Mouse (Mus musculus) kidney, adult 2 months (tissue): ENCODE measurements around the gene Ddc. TPM values are rescaled to one million over a fixed set of nuclear protein-coding genes. Genes with fewer than 3 reads are reported as not detected.

Source experiments
- DNase-seq: peaks from one replicate; pipeline ENCODE4 v3.0.0; 2021
- H3K27ac ChIP-seq: fragments of 200-500 bp; 2 replicates; pipeline ENCODE4 v1.5.1; 2012; ENCODE audit warnings: low read depth, low read length, control low read depth, inconsistent platforms; ENCODE audit not compliant: insufficient read depth
- H3K27me3 ChIP-seq: fragments of 200-500 bp; replicated peaks from 2 replicates; pipeline ENCODE4 v1.6.1; 2012; ENCODE audit warnings: mild to moderate bottlenecking, moderate library complexity, low read length, inconsistent platforms; ENCODE audit not compliant: control insufficient read depth, insufficient read depth
- H3K36me3 ChIP-seq: fragments of 200-500 bp; 2 replicates; pipeline ENCODE4 v1.6.1; 2012; ENCODE audit warnings: mild to moderate bottlenecking, moderate library complexity, low read length, inconsistent platforms; ENCODE audit not compliant: control insufficient read depth, insufficient read depth
- H3K4me1 ChIP-seq: fragments of 200-500 bp; 2 replicates; pipeline ENCODE4 v1.6.1; 2011; ENCODE audit warnings: low read length; ENCODE audit not compliant: control insufficient read depth, insufficient read depth
- H3K4me3 ChIP-seq: fragments of 200-500 bp; 2 replicates; pipeline ENCODE4 v1.5.1; 2011; ENCODE audit warnings: mild to moderate bottlenecking, low read depth, low read length, control low read depth; ENCODE audit not compliant: insufficient read depth
- CTCF ChIP-seq: fragments of 200-500 bp; conservative IDR thresholded peaks from 2 replicates; pipeline ENCODE4 v1.5.1; 2011; ENCODE audit warnings: low read depth, mild to moderate bottlenecking, control low read depth, low read length, moderate library complexity, mixed read lengths; ENCODE audit not compliant: insufficient read depth, insufficient read length
- POLR2A ChIP-seq: fragments of 200-500 bp; IDR thresholded peaks from one replicate; pipeline ENCODE4 v1.6.1; 2011; ENCODE audit warnings: low read depth, low read length, control low read depth
- WGBS: fragments of 180-500 bp; shearing (Covaris S2); methylation state at CpG from one replicate; pipeline ENCODE4 v1.1.7; 2018; 5-methylcytosine and 5-hydroxymethylcytosine counted together
- polyA plus RNA-seq: library from polyadenylated mRNA; depleted of rRNA; stranded (reverse); fragments of >200 nt; gene quantifications from 2 replicates; pipeline ENCODE4 v1.2.3, GENCODE M21; 2012

Gene Ddc
- polyA plus RNA-seq, 1 experiment: 103 TPM

- Histone ChIP-seq H3K36me3 (no peaks in the 10 kb centered on the region), H3K27me3 (no peaks in the 10 kb centered on the region), H3K27ac (no peak overlapping the region), H3K4me1 (no peaks in the 10 kb centered on the region), H3K4me3 (no peak overlapping the region)
- DNase-seq: no peak
- WGBS: 92% methylated on average over 6 of the region's 6 CpGs
- TF ChIP-seq POLR2A: no peak
- TF ChIP-seq CTCF: no peak
Observed at GRCm38 (mm10) chr11:11778345-11778744, 119.6 kb downstream of the Ddc start.

- Histone ChIP-seq H3K4me3 (no peak overlapping the region), H3K27me3 (no peaks in the 10 kb centered on the region), H3K27ac (no peak overlapping the region), H3K4me1 (no peaks in the 10 kb centered on the region), H3K36me3 (no peaks in the 10 kb centered on the region)
- TF ChIP-seq POLR2A: no peak
- no peak for TF ChIP-seq CTCF
- no peak for DNase-seq
- WGBS: 80% methylated on average over 2 of the region's 2 CpGs
Observed at GRCm38 (mm10) chr11:11777796-11778195, 120.1 kb downstream of the Ddc start.

- Histone ChIP-seq H3K4me3 (no peak overlapping the region), H3K4me1 (no peaks in the 10 kb centered on the region), H3K36me3 (no peaks in the 10 kb centered on the region), H3K27ac (no peak overlapping the region), H3K27me3 (no peaks in the 10 kb centered on the region)
- 54% methylated on average over 3 of the region's 3 CpGs for WGBS
- DNase-seq: no peak
- no peak for TF ChIP-seq POLR2A
Observed at GRCm38 (mm10) chr11:11777246-11777645, 120.7 kb downstream of the Ddc start.

DNA sequence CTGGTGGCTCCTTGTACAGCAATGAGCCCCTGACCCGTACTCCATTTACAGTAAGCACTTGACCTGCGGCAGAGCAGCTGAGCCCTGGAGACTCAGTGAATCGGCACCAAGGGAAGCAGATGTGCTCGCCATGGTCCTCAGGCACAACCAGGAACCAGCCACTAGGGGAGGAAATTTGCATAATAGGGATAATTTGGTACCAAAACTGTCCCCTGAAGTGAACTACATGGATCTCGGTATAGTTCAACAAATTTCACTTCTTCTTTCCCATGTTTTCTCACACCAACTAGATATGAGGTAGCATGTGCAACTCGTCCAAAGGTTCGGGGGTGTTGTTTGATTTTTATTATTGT is 121.1 kb downstream of the Ddc start:
- DNase-seq: no peak
- TF ChIP-seq CTCF: no peak
- no peak for TF ChIP-seq POLR2A
- 79% methylated on average over 7 of the region's 7 CpGs for WGBS
- Histone ChIP-seq H3K4me3 (no peak overlapping the region), H3K27me3 (no peaks in the 10 kb centered on the region), H3K27ac (no peak overlapping the region), H3K36me3 (no peaks in the 10 kb centered on the region), H3K4me1 (no peaks in the 10 kb centered on the region)

- Histone ChIP-seq H3K36me3 (no peaks in the 10 kb centered on the region), H3K27me3 (no peaks in the 10 kb centered on the region), H3K4me3 (no peak overlapping the region), H3K4me1 (no peaks in the 10 kb centered on the region), H3K27ac (no peak overlapping the region)
- 71% methylated on average over 4 of the region's 4 CpGs for WGBS
- TF ChIP-seq POLR2A: no peak
- TF ChIP-seq CTCF: no peak
- DNase-seq: no peak
Observed at GRCm38 (mm10) chr11:11776071-11776821, 121.7 kb downstream of the Ddc start.

DNA sequence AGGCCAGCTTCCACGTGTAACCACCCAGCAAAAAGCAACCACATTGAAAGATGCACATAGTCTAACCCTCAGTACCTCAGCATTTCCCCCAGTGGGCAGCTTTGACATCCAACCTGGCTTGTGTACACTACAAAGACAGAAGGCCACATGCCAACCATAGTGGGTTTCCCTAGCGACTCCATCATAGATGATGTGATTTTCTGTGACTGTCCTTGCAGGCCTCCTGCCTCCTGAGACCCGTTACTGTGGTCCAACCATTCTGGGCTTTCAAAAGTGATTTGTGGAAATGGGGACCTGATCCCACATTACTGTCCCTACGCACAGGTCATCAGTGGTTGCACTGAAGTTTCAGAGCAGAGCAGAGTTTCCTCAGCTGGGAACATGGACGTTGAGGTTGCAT is 123.1 kb downstream of the Ddc start:
- Histone ChIP-seq H3K27ac (no peak overlapping the region), H3K4me3 (no peak overlapping the region), H3K36me3 (no peaks in the 10 kb centered on the region), H3K4me1 (no peaks in the 10 kb centered on the region), H3K27me3 (no peaks in the 10 kb centered on the region)
- DNase-seq: no peak
- 88% methylated on average over 5 of the region's 5 CpGs for WGBS
- TF ChIP-seq CTCF: no peak
- TF ChIP-seq POLR2A: no peak

- H3K4me1 ChIP-seq: no peaks in the 10 kb centered on the region
- no peak overlapping the region for H3K27ac ChIP-seq
- H3K4me3 ChIP-seq: no peak overlapping the region
- no peaks in the 10 kb centered on the region for H3K36me3 ChIP-seq
- TF ChIP-seq POLR2A (no peak), CTCF (no peak)
- 89% methylated on average over 4 of the region's 4 CpGs for WGBS
- DNase-seq: no peak
- no peaks in the 10 kb centered on the region for H3K27me3 ChIP-seq
Observed at GRCm38 (mm10) chr11:11774384-11774783, 123.6 kb downstream of the Ddc start.

DNA sequence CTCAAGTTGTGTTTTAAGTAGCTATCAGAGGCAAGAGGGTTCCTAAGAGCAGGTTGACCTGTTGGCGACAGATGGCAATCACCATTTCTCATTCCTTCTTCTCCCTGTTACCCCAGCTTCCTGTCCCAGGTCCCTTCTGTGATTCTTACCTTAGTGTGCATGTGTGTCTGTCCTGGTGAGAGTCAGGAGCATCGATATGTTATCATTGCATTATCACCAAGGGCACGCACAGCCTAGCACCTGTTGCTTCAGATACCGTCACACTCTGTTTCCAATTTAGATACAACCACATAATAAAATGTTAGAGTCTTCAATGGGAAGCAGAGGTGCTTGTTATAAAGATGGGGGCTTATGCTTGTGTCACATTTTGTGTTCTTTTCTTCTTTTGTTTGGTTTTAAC is 125.7 kb downstream of the Ddc start:
- Histone ChIP-seq H3K4me1 (no peaks in the 10 kb centered on the region), H3K4me3 (no peak overlapping the region), H3K36me3 (no peaks in the 10 kb centered on the region), H3K27me3 (no peaks in the 10 kb centered on the region), H3K27ac (no peak overlapping the region)
- TF ChIP-seq POLR2A (no peak), CTCF (no peak)
- WGBS: 95% methylated on average over 4 of the region's 4 CpGs
- no peak for DNase-seq
